Mouse (Mus musculus) kidney, adult 18-20 months (tissue): ENCODE measurements around the gene Tenm3.

ENCODE experiments used
- DNase-seq: peaks from one replicate; pipeline ENCODE4 v3.0.0; 2021

Tenm3 gene

GRCm38 (mm10) chr8:48655381-48656043 is 188.2 kb downstream of the Tenm3 start:
- DNase-seq, result no peak

DNA sequence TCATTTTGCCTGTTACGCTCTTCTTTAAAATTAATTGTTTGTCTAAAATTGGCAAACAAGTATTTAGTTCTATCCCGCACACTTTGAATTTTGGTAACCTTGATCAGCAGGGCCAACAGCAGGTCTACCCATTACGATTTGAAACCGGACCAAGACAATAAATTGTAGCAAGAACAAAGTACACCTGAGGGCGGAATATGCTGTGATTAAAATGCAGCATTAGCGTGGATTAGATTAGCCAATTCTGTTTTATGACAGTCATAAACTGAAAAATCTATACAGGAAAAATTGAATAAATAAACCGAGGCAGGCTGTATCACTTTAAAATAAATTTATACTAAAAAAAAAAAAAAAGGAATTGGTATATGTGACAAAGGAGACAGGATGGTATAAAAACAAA is 193.9 kb downstream of the Tenm3 start:
- DNase-seq, result no peak

DNA sequence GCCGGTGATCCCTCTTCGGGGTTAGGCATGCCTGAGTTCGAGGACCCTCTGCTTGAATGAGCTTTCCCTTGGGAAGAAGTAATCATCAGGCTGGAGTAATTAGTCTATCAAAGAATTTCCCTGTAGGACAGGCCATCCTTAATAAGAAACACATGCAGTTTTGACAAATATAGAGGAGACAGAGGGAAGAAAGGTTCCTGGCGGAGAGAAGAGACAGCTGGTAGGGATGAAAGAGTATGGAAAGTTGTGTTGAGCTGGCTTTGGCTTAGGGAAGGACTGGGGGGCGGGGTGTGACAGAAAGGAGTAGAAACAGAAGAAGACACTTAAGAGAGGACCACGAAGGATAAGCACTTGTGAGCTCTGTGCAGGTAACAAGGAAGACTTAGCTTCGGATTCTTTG is 194.3 kb downstream of the Tenm3 start:
- no peak for DNase-seq

DNA sequence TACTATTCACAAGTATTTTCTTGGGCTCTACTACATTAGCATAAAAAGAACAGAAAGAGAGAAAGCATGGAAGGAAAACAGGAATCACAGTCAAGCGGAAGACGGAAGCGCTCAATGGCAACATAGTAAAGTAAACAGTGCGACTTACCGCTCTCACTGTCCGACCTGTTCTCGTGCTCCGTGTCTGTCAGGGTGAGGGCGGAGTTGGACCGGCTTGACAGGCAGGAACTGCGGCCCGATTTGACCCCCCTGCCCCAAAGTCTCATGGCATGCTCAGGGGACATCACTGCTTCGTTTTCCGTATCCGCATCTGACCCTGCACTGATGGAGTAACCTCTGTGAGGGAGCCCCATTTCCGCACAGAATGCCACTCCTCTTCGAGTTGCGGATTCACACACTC is 197.6 kb downstream of the Tenm3 start:
- no peak for DNase-seq

DNA sequence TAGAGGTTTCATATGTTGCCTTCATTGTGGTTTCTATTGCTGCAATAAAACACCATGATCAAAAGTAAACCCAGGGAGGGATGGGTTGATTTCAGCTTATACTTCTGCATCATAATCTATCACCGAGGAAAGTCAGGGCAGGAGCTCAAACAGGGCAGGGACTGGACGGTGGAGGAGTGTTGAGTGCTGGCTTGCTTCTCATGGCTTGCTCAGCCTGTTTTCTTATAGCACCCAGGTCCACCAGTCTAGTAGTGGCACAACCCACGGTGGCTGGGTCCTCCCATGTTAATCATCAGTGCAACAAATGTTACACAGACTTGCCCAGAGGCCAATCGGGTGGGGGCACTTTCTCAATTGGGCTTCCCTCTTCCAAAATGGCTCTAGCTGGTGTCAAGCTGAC is 205.6 kb downstream of the Tenm3 start:
- DNase-seq, result no peak

GRCm38 (mm10) chr8:48636979-48637378 is 206.8 kb downstream of the Tenm3 start:
- DNase-seq, result no peak

DNA sequence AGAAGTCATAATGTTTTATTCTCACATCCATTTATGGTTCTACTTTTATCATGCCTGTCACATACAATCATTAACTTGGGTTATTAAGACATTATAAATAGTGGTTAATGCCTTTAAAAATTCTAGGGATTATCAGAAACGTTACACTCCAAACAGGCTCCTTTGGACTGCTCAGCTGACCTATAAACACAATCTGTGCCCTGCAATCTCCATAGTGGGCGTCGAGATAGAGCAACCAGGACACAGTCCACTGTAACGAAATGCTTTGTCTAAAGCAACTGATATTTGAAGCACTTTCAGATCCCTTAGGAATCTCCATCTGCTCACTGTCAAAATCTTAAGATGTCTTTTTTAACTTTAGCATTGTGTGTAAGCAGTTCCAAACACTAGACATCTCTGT is 207.9 kb downstream of the Tenm3 start:
- no peak for DNase-seq

- no peak for DNase-seq
These were observed 210.3 kb downstream of the Tenm3 start for GRCm38 (mm10) chr8:48633426-48633825.

- no peak for DNase-seq
These were observed 221.1 kb downstream of the Tenm3 start for GRCm38 (mm10) chr8:48622517-48623153.

DNA sequence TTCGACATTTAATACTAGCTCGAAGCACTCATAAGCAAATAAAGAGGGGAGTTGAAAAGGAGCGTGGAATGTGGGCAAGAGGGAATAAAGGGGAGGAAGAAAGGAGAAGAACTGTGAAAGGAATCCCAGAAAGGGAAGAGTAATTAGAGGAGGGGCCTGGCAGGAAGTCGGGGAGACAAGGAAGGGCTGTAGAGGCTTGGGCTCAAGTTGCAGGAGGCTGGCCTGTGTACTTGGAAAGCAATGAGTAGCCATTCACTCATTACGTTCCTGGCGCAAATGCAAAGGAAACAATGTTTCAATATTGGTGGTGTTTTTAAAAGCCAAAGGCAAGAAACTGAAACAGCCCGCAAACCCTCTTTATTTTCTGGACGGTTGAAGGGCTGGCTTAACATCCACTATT is 228.7 kb downstream of the Tenm3 start:
- no peak for DNase-seq

- DNase-seq, result no peak
These were observed 231.7 kb downstream of the Tenm3 start for GRCm38 (mm10) chr8:48611934-48612512.

- DNase-seq, result no peak
These were observed 232.6 kb downstream of the Tenm3 start for GRCm38 (mm10) chr8:48611126-48611525.

DNA sequence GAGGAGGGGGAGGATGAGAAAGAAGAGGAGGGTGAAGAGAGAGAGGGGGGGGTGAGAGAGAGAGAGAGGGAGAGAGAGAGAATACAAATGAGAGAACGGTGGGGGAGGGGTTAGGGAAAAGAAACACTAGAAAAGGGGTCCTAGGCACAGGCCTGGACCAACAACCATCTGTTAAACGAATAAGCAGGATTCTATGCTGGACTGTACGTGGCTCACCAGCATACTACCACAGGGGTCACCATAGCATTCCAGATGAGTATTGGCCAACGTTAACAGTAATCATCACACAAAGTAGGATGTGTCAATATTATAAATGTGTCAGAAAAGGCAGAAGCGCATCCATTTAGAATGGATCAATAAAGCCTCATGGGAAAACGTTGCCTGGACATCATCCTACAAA is 233.4 kb downstream of the Tenm3 start:
- DNase-seq, result no peak

DNA sequence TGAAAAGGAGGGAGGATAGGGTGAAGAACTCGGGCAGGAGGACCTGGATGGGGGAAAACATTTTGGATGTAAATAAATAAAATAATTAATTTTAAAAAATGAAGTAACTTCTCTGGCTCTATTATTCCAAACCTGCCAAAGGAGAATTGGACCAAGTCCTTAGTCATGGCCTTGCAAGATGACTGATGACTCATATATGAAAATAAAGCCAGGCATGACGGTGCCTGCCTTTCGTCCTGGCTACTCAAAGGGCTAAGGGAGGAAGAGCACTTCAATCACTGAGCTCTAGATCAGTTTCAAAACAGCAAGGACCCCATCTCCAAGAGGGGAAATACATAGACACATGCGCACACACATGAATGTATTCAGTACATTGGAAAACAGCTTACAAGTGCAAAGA is 234.1 kb downstream of the Tenm3 start:
- no peak for DNase-seq

DNA sequence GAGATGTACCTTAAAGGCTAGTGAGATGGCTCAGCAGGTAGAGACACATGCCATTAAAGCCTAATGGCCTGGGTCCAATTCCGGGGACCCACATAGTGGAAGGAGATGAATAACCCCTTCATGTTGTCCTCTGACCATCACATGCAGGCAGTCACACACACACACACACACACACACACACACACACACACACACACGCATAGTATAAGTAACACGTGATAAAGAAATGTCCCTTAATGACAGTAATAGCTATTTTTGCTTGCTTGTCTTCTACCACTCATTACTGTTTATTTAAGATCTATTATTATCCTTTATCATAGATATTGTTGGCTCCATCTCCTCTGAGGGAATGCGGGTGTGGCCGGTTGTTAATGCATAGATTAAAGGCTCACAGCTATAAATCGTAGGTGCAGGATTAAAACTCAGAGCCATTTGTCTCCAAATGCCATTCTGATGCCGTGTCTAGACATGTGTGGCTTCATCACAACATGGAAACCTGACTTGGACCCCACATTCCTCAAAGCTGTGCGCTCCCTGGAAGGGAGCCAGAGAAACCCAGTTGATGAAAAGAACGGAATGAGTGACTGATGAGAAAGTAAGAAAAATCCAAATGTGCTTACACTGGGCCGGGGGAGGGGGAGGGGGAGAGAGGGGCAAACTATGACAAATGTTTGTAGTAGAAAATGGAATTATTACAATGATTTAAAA is 239.4 kb downstream of the Tenm3 start:
- DNase-seq, result no peak

DNA sequence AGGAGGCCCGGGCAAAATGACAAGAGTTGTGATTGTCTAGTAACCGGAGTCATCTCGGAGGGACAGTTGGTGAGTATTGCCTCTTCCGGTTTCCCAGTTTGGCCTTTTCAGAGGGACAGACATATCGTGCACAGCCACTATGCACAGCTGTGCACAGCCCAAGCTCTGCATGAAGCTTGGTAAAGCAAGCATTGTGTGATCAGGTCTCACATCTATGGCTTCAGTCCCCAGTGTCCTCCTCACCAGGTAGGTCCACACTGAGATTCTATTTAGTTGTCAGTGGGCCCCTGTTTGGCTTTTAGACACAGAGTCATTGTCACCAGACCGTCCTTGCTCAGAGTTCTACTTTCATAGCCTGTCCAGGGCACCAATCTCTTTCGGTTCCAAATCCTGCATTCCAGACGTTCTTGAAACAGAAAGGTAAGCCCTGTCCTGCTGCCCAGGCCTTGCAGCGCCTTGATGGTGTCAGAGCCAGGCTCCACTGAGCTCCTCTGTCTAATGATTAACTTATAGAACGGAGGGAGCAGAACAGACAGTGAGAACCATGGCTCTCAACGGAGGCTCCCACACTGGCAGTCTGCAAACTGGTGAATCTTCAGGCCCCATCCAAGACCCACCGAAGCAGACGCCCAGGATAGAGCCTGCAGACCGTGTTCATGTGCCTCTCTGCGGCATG is 240.4 kb downstream of the Tenm3 start:
- DNase-seq, result peak; percentile 20

DNA sequence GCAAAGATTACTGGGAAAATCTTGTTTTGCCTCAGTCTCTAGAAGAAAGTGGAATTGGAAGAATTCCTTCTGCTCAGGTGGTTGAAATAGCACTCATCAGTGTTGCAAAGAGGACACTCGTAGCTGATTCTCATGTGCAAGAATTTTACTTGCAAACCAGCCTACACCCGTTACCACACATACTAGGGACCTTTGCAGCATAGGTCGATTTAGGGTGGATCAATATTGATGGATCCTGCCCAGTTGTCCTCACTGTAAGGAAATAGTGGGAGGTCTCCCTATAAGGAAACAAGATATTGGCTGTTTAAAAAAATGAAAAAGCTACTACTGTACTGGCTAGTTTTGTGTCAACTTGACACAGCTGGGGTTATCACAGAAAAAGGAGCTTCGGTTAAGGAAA is 242.1 kb downstream of the Tenm3 start:
- no peak for DNase-seq

DNA sequence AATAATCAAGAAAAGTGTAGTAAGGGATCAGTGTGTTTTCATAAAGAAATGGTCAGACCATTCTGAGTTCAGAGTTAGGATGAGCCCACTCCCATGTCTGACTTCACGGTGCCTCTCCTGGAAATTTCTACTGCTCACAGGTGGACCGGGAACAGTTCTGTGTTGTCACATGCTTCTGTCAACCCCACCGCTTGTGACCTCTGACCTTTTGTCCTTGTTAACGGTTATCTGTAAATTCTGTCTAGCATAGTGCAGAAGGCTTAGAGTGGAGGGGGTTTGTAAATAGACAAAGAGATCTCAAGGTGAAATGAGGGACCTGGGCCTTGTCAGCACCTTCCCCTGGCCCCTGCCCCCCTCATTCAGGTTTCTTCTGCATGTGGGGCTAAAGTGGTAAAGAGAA is 244.7 kb downstream of the Tenm3 start:
- no peak for DNase-seq

- no peak for DNase-seq
These were observed 247.4 kb downstream of the Tenm3 start for GRCm38 (mm10) chr8:48596332-48596731.

DNA sequence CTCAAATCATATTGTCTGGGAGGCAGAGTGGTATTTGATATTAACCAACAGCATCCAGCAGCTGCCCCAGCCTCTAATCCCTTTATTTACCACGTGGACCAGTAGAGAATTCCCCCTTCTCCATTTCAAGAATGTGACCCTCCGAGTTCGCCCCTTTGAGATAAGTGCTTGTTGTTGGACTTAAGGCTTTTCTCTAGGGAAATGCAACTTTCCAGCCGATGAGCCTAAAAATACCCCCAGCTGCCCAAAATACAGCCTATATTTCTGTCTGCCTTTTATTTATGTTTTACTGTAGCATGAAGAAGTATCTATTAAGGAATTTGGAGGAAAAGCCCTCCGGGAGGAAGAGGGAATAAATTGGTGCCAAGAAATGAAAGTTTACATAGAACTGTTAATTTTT is 251.9 kb downstream of the Tenm3 start:
- DNase-seq, result no peak

DNA sequence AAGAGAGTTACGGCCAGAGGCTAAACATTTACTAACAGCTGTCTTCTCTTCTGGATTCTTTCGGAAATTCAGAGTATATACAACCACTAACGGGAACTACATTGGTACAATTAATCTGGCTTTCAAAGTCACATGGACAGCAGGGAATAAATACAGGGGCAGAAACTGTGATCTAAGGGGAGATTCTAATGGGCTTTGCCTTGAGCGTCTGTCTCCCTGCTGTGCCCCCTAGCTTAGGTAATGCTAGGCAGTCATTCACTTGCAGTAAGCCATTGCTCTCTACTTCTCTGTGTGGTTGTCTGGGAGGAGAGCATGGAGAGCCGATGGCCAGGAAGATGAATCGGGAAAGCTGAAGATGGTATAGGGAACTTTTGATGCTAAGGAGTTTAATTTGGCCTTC is 264.0 kb downstream of the Tenm3 start:
- no peak for DNase-seq

- no peak for DNase-seq
These were observed 264.6 kb downstream of the Tenm3 start for GRCm38 (mm10) chr8:48579144-48579543.

DNA sequence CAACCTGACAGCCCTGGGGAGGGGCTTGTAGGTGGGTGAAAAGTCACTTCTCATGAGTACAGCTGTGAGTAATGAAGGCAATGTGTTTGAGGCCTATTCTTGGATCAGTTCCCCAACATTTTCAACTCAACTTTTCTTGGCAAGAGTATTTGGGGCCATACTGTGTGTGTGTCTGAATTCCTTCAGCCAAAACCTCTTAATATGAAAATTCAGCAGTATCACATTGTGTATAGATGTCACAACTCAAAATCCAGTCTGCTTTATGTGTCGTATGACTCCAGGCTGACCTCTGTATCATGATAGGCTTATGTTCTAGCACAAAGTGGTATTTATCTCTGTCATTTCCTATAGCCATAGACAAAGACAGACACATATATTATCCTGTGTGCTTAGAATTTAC is 270.8 kb downstream of the Tenm3 start:
- no peak for DNase-seq
